Mouse (Mus musculus): ENCODE data around the gene Scarf2. TPM values are rescaled to one million over a fixed set of nuclear protein-coding genes. Genes with fewer than 3 reads are reported as not detected.

Gene Scarf2
- polyA plus RNA-seq, 1 experiment from 2014 or later = 32.4 TPM

- Histone ChIP-seq H3K27me3 (no peaks in the 10 kb centered on the region), H3K27ac (no peak overlapping the region), H3K9me3 (no peaks in the 10 kb centered on the region), H3K4me3 (no peak overlapping the region), H3K36me3 (peaks cover 87% of the 10 kb centered on the region), H3K4me2 (no peak overlapping the region), H3K4me1 (no peaks in the 10 kb centered on the region), H3K9ac (no peak overlapping the region)
- no peak for ATAC-seq (ENCODE audit: insufficient number of reproducible peaks, low FRiP score, low TSS enrichment, low read depth)
- WGBS = 74% methylated on average over 2 of the region's 2 CpGs
Measured at GRCm38 (mm10) chr16:17853263-17853662, 56.2 kb downstream of the Scarf2 start.

GRCm38 (mm10) chr16:17857157-17857556, 60.1 kb downstream of the Scarf2 start:
- 90% methylated on average over 7 of the region's 7 CpGs for WGBS
- H3K4me3 ChIP-seq = no peak overlapping the region
- H3K27me3 ChIP-seq = no peaks in the 10 kb centered on the region
- no peak overlapping the region for H3K27ac ChIP-seq
- ATAC-seq (ENCODE audit: insufficient number of reproducible peaks, low FRiP score, low TSS enrichment, low read depth) = no peak
- H3K4me2 ChIP-seq = no peak overlapping the region
- no peaks in the 10 kb centered on the region for H3K9me3 ChIP-seq
- H3K9ac ChIP-seq = no peak overlapping the region
- H3K4me1 ChIP-seq = no peaks in the 10 kb centered on the region
- peaks cover 81% of the 10 kb centered on the region for H3K36me3 ChIP-seq

Other genes starting within 250 kb of the Scarf2 start
- 0.25 TPM in 1 of 2 replicates, not detected in the other for gene Lrrc74b, start 236.0 kb upstream of the Scarf2 start, polyA plus RNA-seq (2015; fragmentation: Nextera tagmentation; extraction: Ambion mirVana)
- 0.99 and 1.8 TPM in 2 replicates for gene P2rx6, start 235.4 kb upstream of the Scarf2 start, polyA plus RNA-seq (2015; fragmentation: Nextera tagmentation; extraction: Ambion mirVana)
- 9.9 and 11.2 TPM in 2 replicates for gene Slc7a4, start 214.1 kb upstream of the Scarf2 start, polyA plus RNA-seq (2015; fragmentation: Nextera tagmentation; extraction: Ambion mirVana)
- gene Smpd4, start 177.9 kb upstream of the Scarf2 start, polyA plus RNA-seq (2015; fragmentation: Nextera tagmentation; extraction: Ambion mirVana) = 26.0 and 26.8 TPM in 2 replicates
- gene Ccdc74a, start 150.8 kb upstream of the Scarf2 start, polyA plus RNA-seq (2015; fragmentation: Nextera tagmentation; extraction: Ambion mirVana) = 6.1 and 7.6 TPM in 2 replicates
- gene Med15, start 64.4 kb upstream of the Scarf2 start, polyA plus RNA-seq (2015; fragmentation: Nextera tagmentation; extraction: Ambion mirVana) = 40.6 and 42.8 TPM in 2 replicates
- gene Klhl22, start 37.7 kb upstream of the Scarf2 start, polyA plus RNA-seq (2015; fragmentation: Nextera tagmentation; extraction: Ambion mirVana) = 83.9 and 88.5 TPM in 2 replicates
- 0.17 TPM in 1 of 2 replicates, not detected in the other for gene B830017H08Rik, start 35.8 kb downstream of the Scarf2 start, polyA plus RNA-seq (2015; fragmentation: Nextera tagmentation; extraction: Ambion mirVana)
- 2.2 and 3.4 TPM in 2 replicates for gene Car15, start 41.1 kb downstream of the Scarf2 start, polyA plus RNA-seq (2015; fragmentation: Nextera tagmentation; extraction: Ambion mirVana)
- 0.27 and 0.29 TPM in 2 replicates for gene Gm20518, start 94.4 kb downstream of the Scarf2 start, polyA plus RNA-seq (2015; fragmentation: Nextera tagmentation; extraction: Ambion mirVana)
- gene Tssk1, start 96.9 kb downstream of the Scarf2 start, polyA plus RNA-seq (2015; fragmentation: Nextera tagmentation; extraction: Ambion mirVana) = not detected in 2 replicates
- gene Dgcr2, start 101.3 kb downstream of the Scarf2 start, polyA plus RNA-seq (2015; fragmentation: Nextera tagmentation; extraction: Ambion mirVana) = 88.5 and 88.8 TPM in 2 replicates
- gene Tssk2, start 101.4 kb downstream of the Scarf2 start, polyA plus RNA-seq (2015; fragmentation: Nextera tagmentation; extraction: Ambion mirVana) = not detected in 2 replicates
- 35.8 and 37.3 TPM in 2 replicates for gene Ess2, start 114.1 kb downstream of the Scarf2 start, polyA plus RNA-seq (2015; fragmentation: Nextera tagmentation; extraction: Ambion mirVana)
- not detected in 2 replicates for gene Gsc2, start 117.8 kb downstream of the Scarf2 start, polyA plus RNA-seq (2015; fragmentation: Nextera tagmentation; extraction: Ambion mirVana)
- 81.5 and 86.0 TPM in 2 replicates for gene Slc25a1, start 130.9 kb downstream of the Scarf2 start, polyA plus RNA-seq (2015; fragmentation: Nextera tagmentation; extraction: Ambion mirVana)
- not detected in 2 replicates for gene Vpreb2, start 183.1 kb downstream of the Scarf2 start, polyA plus RNA-seq (2015; fragmentation: Nextera tagmentation; extraction: Ambion mirVana)

Measured in limb, embryonic 15.5 days (tissue).